Mouse (Mus musculus): ENCODE results near the gene Runx2.

GRCm38 (mm10) chr17:44542706-44543105, 271.9 kb downstream of the Runx2 start:
- TF ChIP-seq POLR2A (IDR thresholded peaks at IDR 0.05; ENCODE audit: borderline replicate concordance, low read depth, low read length): no peak
- no peak for TF ChIP-seq CTCF (IDR thresholded peaks at IDR 0.05; ENCODE audit: low read depth, low read length)

Data from bone marrow macrophage, adult 2 months (primary cell).